In genomic region chr2:57239356-57239755, GRCm38 (mm10) we compare ENCODE assay signal across 8 mouse cellular contexts. TPM values are rescaled to one million over a fixed set of nuclear protein-coding genes. Genes with fewer than 3 reads are reported as not detected.
DNase-seq lines count a peak whose midpoint lies in the region; ATAC-seq and TF ChIP-seq lines count a peak whose summit lies in the region.

No protein-coding gene starts in this region.

- DNase-seq in gastrocnemius, adult 2 months: no peak
- DNase-seq in gastrocnemius, postnatal 25 days: no peak
- no peak for DNase-seq in lung, postnatal 10 days
- DNase-seq in frontal cortex, adult 2 months (ENCODE audit: extremely low spot score in 1 of 2, low spot score in 1 of 2): no peak
- DNase-seq in urinary bladder, postnatal 25 days (ENCODE audit: low spot score): no peak

- peak overlapping the region; percentile 98 for H3K4me2 ChIP-seq in lung, embryonic 15.5 days
- H3K4me2 ChIP-seq in forebrain, embryonic 15.5 days (replicated peaks): 0 out of 2 replicates have a peak overlapping the region, but pooled peaks have one; percentile 96

- no peak overlapping the region for H3K9ac ChIP-seq in lung, embryonic 15.5 days
- H3K9ac ChIP-seq in forebrain, embryonic 15.5 days (replicated peaks): no peak overlapping the region

- 25% methylated on average over 2 of the region's 2 CpGs for whole genome bisulfite sequencing in lung, embryonic 15.5 days
- WGBS in forebrain, embryonic 15.5 days: 15% methylated on average over 2 of the region's 2 CpGs
- WGBS in small intestine, adult 2 months: 19% methylated on average over 2 of the region's 2 CpGs

- H3K27me3 ChIP-seq in lung, embryonic 15.5 days: no peaks in the 10 kb centered on the region
- H3K27me3 ChIP-seq in forebrain, embryonic 15.5 days: no peaks in the 10 kb centered on the region
- H3K27me3 ChIP-seq in small intestine, adult 2 months (ENCODE audit: control insufficient read depth, insufficient read depth, low read length): no peaks in the 10 kb centered on the region

- peak overlapping the region; percentile 99 for H3K27ac ChIP-seq in gastrocnemius, adult 2 months
- no peak overlapping the region for H3K27ac ChIP-seq in lung, embryonic 15.5 days
- H3K27ac ChIP-seq in forebrain, embryonic 15.5 days (replicated peaks): no peak overlapping the region
- H3K27ac ChIP-seq in small intestine, adult 2 months (ENCODE audit: insufficient read depth, low read depth, low read length): peak overlapping the region; percentile 97

- ATAC-seq in lung, embryonic 15.5 days (ENCODE audit: borderline replicate concordance, extremely low read depth, low FRiP score, low TSS enrichment): no peak
- no peak for ATAC-seq in forebrain, embryonic 15.5 days (replicated peaks)

- peaks cover 22% of the 10 kb centered on the region for H3K4me1 ChIP-seq in lung, embryonic 15.5 days
- H3K4me1 ChIP-seq in forebrain, embryonic 15.5 days: peaks cover 15% of the 10 kb centered on the region; the same call in 1 of the 2 replicates
- H3K4me1 ChIP-seq in small intestine, adult 2 months (ENCODE audit: control insufficient read depth, insufficient read depth, insufficient read length, low read length): peaks cover 5% of the 10 kb centered on the region; the same call in 1 of the 2 replicates

- intact Hi-C loops in gastrocnemius, adult 2 months (cut with DNase I): loop anchor here (10.0 kb wide), 2 partner anchors 65 to 115 kb away; partner anchors contain the start of gene Nr4a2

- no peaks in the 10 kb centered on the region for H3K9me3 ChIP-seq in lung, embryonic 15.5 days
- no peaks in the 10 kb centered on the region for H3K9me3 ChIP-seq in forebrain, embryonic 15.5 days

- no peak for TF ChIP-seq POLR2A in small intestine, adult 2 months (IDR thresholded peaks at IDR 0.05; ENCODE audit: low read depth, low read length)

- no peaks in the 10 kb centered on the region for H3K36me3 ChIP-seq in lung, embryonic 15.5 days
- no peaks in the 10 kb centered on the region for H3K36me3 ChIP-seq in forebrain, embryonic 15.5 days
- peaks cover 4% of the 10 kb centered on the region; the same call in 1 of the 2 replicates for H3K36me3 ChIP-seq in small intestine, adult 2 months (ENCODE audit: control insufficient read depth, insufficient read depth, low read length)

- no peak for TF ChIP-seq CTCF in gastrocnemius, adult 2 months (IDR thresholded peaks at IDR 0.05)
- no peak for TF ChIP-seq CTCF in small intestine, adult 2 months (IDR thresholded peaks at IDR 0.05; ENCODE audit: extremely low read depth, insufficient read length, insufficient replicate concordance, low read depth, low read length)

- H3K4me3 ChIP-seq in gastrocnemius, adult 2 months: peak overlapping the region; percentile 86
- 0 out of 2 replicates have a peak overlapping the region, but pooled peaks have one; percentile 83 for H3K4me3 ChIP-seq in lung, embryonic 15.5 days
- no peak overlapping the region for H3K4me3 ChIP-seq in forebrain, embryonic 15.5 days
- H3K4me3 ChIP-seq in small intestine, adult 2 months (ENCODE audit: low read depth, low read length): peak overlapping the region; percentile 44

RNA-seq across cellular contexts. Expression of gene Gpd2, which starts 1.9 kb away (rescaled TPM):
- total RNA-seq in gastrocnemius, adult 2 months (2021): 100 to 1,000 TPM; 155 to 233 TPM
- 100 to 1,000 TPM; 193 to 197 TPM for total RNA-seq in gastrocnemius, postnatal 25 days (2021)
- polyA plus RNA-seq in lung, embryonic 15.5 days (2015; fragmentation: Nextera tagmentation; extraction: Ambion mirVana): 14.5 and 16.9 TPM in 2 replicates
- 24.7 and 27.6 TPM in 2 replicates for polyA plus RNA-seq in forebrain, embryonic 15.5 days (2015; fragmentation: Nextera tagmentation; extraction: Ambion mirVana)
- 13.9 and 31.9 TPM in 2 replicates for polyA plus RNA-seq in small intestine, adult 2 months (2012; rRNA removed)
- polyA plus RNA-seq in frontal cortex, adult 2 months (2012; rRNA removed): 41.6 and 48.7 TPM in 2 replicates

Comparison
In these comparisons a context has a peak if more than half of its experiments do, and no peak if none do; other contexts are left out.
1. H3K27ac ChIP-seq: peak in gastrocnemius, adult 2 months (single experiment) and small intestine, adult 2 months (single experiment); none in lung, embryonic 15.5 days (single experiment) and forebrain, embryonic 15.5 days (single experiment).